25 mouse cellular contexts compared by ENCODE assay signal in the genomic region with DNA sequence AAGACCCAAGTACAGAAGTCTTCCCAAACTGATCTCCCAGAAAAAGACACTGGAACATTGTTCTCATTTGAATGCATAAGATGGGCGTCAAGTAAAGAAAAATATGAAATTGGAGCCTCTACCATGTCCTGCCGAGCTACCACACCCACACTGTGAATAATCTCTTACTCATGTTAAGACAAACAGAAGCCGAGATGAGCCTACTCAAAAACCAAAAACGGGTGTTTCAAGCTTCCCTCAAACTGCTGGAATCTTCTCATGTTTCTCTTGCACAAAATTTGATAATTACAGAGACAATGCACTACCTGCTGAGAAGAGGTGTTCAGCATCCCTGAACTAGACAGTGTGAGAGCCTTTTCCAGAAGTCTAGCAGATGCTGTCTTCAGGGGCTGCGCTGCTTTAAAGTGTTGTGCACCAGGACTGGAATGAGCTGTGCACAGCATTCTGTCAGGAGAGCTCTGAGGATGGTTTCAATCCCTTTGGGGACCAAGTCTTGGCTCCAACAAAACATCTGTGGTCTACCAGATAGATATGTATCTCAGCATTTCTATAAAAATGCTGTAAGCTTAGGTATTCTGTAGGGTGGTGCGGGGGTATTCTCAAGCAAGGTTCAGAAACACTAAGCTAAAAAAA.
DNase-seq lines count a peak whose midpoint lies in the region; TF ChIP-seq lines count a peak whose summit lies in the region.
"Had no signal": no experiment of that assay in that cellular context is flagged by ENCODE, and none has a peak within 500 bp of the region (broad histone marks: within the 10 kb centered on the region; RNA-seq: fewer than 3 reads in every experiment).

No protein-coding gene starts in this region.

- intact Hi-C loops in left cerebral cortex, adult 2 months (cut with DNase I) = loop anchor here (1.0 to 5.0 kb wide), 5 partner anchors 23 to 89 kb away; no protein-coding TSS in a partner anchor
- intact Hi-C loops in left cerebral cortex, postnatal 4 days (cut with DNase I) = no loop called here
- intact Hi-C loops in left cerebral cortex, postnatal 36 days (cut with DNase I) = loop anchor here (2.0 to 5.0 kb wide), 4 partner anchors 23 to 99 kb away; no protein-coding TSS in a partner anchor

- peak; percentile 17 to 61 for DNase-seq in frontal cortex, postnatal 36 days (ENCODE audit: low spot score in 2 of 2)
- no peak for DNase-seq in frontal cortex, postnatal 25 days (ENCODE audit: low spot score in 2 of 2)
- DNase-seq in left cerebral cortex, adult 2 months (ENCODE audit: extremely low spot score in 1 of 2, low spot score in 2 of 2) = peak in 1 of 2 experiments; percentile 17
- DNase-seq in left cerebral cortex, postnatal 4 days = no peak
- DNase-seq in 416B (ENCODE audit: low read depth) = peak; percentile 13
- peak; percentile 28 to 37 for DNase-seq in left cerebral cortex, postnatal 36 days (ENCODE audit: low spot score in 2 of 2)
- DNase-seq in spleen, adult 12 weeks (ENCODE audit: low spot score) = no peak
- no peak for DNase-seq in natural killer cell, adult 2 months (ENCODE audit: low spot score in 2 of 2)
- DNase-seq: adrenal gland, postnatal 14 days; cerebellum, adult 8-10 months; cerebellum, postnatal 36 days; gastrocnemius, postnatal 14 days; heart, adult 2 months; heart, postnatal 4 days; kidney, adult 9 months; kidney, postnatal 25 days; lung, adult 18-20 months; lung, postnatal 10 days had no signal

- no peak for TF ChIP-seq CTCF in left cerebral cortex, adult 2 months (IDR thresholded peaks at IDR 0.05)

- no peak overlapping the region for H3K4me3 ChIP-seq in left cerebral cortex, adult 2 months
- H3K4me3 ChIP-seq: embryonic facial prominence, embryonic 15.5 days; forebrain, embryonic 10.5 days; heart, adult 2 months; hindbrain, embryonic 15.5 days; limb, embryonic 13.5 days; liver, embryonic 12.5 days; midbrain, embryonic 10.5 days; neural tube, embryonic 15.5 days had no signal

- H3K27ac ChIP-seq in left cerebral cortex, adult 2 months = peak overlapping the region; percentile 54
- H3K27ac ChIP-seq: embryonic facial prominence, embryonic 15.5 days; forebrain, embryonic 10.5 days; heart, adult 2 months; hindbrain, embryonic 15.5 days; limb, embryonic 13.5 days; liver, embryonic 12.5 days; midbrain, embryonic 10.5 days; neural tube, embryonic 15.5 days had no signal

Comparison
In these comparisons a context has a peak if more than half of its experiments do, and no peak if none do; other contexts are left out.
1. DNase-seq: peak in frontal cortex, postnatal 36 days (2 of 2), 416B (single experiment) and left cerebral cortex, postnatal 36 days (2 of 2); none in frontal cortex, postnatal 25 days (0 of 2), left cerebral cortex, postnatal 4 days (single experiment), spleen, adult 12 weeks (single experiment) and natural killer cell, adult 2 months (0 of 2).